Mouse (Mus musculus) ovary, postnatal 10 days (tissue): ENCODE data around the gene Cnr2.

Experiments
- DNase-seq: peaks from one replicate; pipeline ENCODE4 v3.0.0; 2022; ENCODE audit warnings: low spot score

Cnr2 gene

GRCm38 (mm10) chr4:135966283-135966682, 71.1 kb downstream of the Cnr2 start:
- no peak for DNase-seq

- no peak for DNase-seq
These were observed 72.0 kb downstream of the Cnr2 start for GRCm38 (mm10) chr4:135967086-135967760.

GRCm38 (mm10) chr4:135968271-135968869, 73.2 kb downstream of the Cnr2 start:
- no peak for DNase-seq

- DNase-seq: no peak
These were observed 74.0 kb downstream of the Cnr2 start for GRCm38 (mm10) chr4:135969070-135969750.
